Mouse (Mus musculus) kidney, postnatal 25 days (tissue): ENCODE results near the gene Spef2.

Source experiments
- DNase-seq, 2 experiments: peaks; one replicate each; pipeline ENCODE4 v3.0.0; 2021; ENCODE audit warnings: mixed read lengths in 2 of 2

Gene Spef2

GRCm38 (mm10) chr15:9533356-9533902 is 215.2 kb downstream of the Spef2 start:
- DNase-seq: no peak

- no peak for DNase-seq
Measured at GRCm38 (mm10) chr15:9530076-9530475, 218.6 kb downstream of the Spef2 start, which contains the start of gene Il7r. TSS of gene Il7r (minus strand) at chr15:9530176.

- no peak for DNase-seq
Measured at GRCm38 (mm10) chr15:9529646-9530045, 219.0 kb downstream of the Spef2 start.
